Mouse (Mus musculus): ENCODE data around the gene Triap1. TPM values are rescaled to one million over a fixed set of nuclear protein-coding genes. Genes with fewer than 3 reads are reported as not detected.

Triap1 gene
- polyA plus RNA-seq, 1 experiment: 10.7 TPM

DNA sequence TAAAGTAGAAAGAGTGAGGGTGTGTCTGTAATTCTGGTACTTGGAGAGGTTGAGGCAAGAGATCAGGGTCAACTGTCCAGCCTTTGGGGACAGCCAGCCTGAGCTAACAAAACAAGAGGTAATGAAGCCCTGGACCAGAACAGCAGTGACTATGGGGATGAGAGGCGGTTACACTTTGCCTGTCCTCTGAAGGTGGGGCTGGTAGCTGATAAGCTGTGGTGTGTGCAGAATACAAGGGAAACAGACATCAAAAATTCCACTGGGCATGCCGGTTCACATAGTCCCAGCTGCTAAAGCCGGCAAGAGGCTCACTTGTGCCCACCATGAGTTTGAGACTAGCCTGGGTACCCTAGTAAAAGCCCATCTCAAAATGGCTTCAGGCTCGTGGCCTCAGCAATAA is 28.7 kb upstream of the Triap1 start:
- no peak overlapping the region for H3K4me3 ChIP-seq (ENCODE audit: control insufficient read depth, insufficient read depth, low read length)
- no peak for DNase-seq
- WGBS: 86% methylated on average over 4 of the region's 4 CpGs
- TF ChIP-seq CTCF (IDR thresholded peaks at IDR 0.05; ENCODE audit: borderline replicate concordance, control insufficient read depth, extremely low read depth, insufficient read depth, low read length, poor library complexity): no peak
- no peak for TF ChIP-seq POLR2A (IDR thresholded peaks at IDR 0.05; ENCODE audit: control insufficient read depth, extremely low read depth, insufficient read depth, low read length, poor library complexity)
- no peaks in the 10 kb centered on the region for H3K36me3 ChIP-seq (ENCODE audit: control insufficient read depth, insufficient read depth, low read length)
- H3K4me1 ChIP-seq (replicated peaks; ENCODE audit: control insufficient read depth, insufficient read depth, low read length): peaks cover 6% of the 10 kb centered on the region
- no peak overlapping the region for H3K27ac ChIP-seq (ENCODE audit: control insufficient read depth, insufficient read depth, low read length)
- no peaks in the 10 kb centered on the region for H3K27me3 ChIP-seq (ENCODE audit: control insufficient read depth, insufficient read depth, low read length)

DNA sequence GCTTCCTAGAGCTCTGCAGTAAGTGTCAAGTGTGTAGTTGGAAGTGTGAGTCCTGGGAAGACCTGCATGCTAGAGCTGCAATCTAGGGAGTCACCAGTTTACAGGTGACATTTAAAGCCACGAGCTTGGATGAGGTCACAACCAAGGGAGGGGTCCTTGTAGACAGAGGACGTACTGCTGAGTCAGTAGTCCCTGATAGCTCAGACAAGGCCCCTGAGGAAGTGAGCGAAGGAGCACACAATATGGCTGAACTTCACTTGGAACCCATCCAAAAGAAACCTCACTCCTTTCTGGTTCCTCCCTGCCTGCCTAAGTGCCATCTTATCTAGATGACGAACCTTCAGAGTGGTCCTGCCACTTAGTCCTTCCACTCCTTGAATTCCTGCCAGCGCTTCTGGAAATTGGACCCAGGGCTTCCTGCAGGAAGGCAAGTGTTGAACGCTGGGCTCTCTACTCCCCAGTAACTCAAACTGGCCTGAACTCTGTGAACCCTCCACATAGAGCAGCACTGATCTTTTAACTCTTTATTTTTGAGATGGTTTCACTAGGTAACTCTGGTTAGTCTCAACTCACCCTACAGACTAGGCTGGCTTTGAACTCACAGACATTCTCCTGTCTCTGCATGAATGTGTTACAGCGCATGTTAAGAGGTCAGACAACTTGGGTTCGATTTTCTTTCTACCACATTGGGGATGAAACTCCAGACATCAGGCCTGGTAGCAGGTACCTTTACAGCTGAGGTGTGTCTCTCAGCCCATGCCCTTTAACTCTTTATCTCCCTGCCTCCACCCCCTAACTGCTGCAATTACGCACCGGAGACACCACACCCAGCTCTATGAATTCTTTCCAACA is 28.0 kb upstream of the Triap1 start:
- no peak for TF ChIP-seq CTCF (IDR thresholded peaks at IDR 0.05; ENCODE audit: borderline replicate concordance, control insufficient read depth, extremely low read depth, insufficient read depth, low read length, poor library complexity)
- TF ChIP-seq POLR2A (IDR thresholded peaks at IDR 0.05; ENCODE audit: control insufficient read depth, extremely low read depth, insufficient read depth, low read length, poor library complexity): no peak
- DNase-seq: no peak
- WGBS: 67% methylated on average over 10 of the region's 10 CpGs
- H3K4me3 ChIP-seq (ENCODE audit: control insufficient read depth, insufficient read depth, low read length): no peak overlapping the region
- H3K27ac ChIP-seq (ENCODE audit: control insufficient read depth, insufficient read depth, low read length): no peak overlapping the region
- H3K4me1 ChIP-seq (replicated peaks; ENCODE audit: control insufficient read depth, insufficient read depth, low read length): peaks cover 11% of the 10 kb centered on the region
- no peaks in the 10 kb centered on the region for H3K27me3 ChIP-seq (ENCODE audit: control insufficient read depth, insufficient read depth, low read length)
- H3K36me3 ChIP-seq (ENCODE audit: control insufficient read depth, insufficient read depth, low read length): no peaks in the 10 kb centered on the region

DNA sequence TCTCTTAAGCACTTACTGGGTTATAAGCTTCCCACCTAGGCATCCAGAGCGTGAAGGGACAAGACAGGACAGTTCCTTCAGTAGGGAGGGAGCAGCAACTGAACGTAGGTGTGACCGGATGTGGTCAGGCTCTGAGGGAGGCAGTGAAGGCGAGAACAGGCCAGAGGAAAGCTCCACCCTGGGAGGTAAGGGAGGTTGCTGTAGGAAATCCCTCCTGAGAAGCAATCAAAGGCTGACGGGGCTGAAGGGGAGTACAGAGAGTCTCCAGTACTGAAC is 27.4 kb upstream of the Triap1 start:
- WGBS: 65% methylated on average over 5 of the region's 5 CpGs
- Histone ChIP-seq H3K27ac (ENCODE audit: control insufficient read depth, insufficient read depth, low read length) (no peak overlapping the region), H3K36me3 (ENCODE audit: control insufficient read depth, insufficient read depth, low read length) (no peaks in the 10 kb centered on the region), H3K4me1 (replicated peaks; ENCODE audit: control insufficient read depth, insufficient read depth, low read length) (peaks cover 14% of the 10 kb centered on the region), H3K27me3 (ENCODE audit: control insufficient read depth, insufficient read depth, low read length) (no peaks in the 10 kb centered on the region), H3K4me3 (ENCODE audit: control insufficient read depth, insufficient read depth, low read length) (no peak overlapping the region)
- no peak for DNase-seq
- no peak for TF ChIP-seq CTCF (IDR thresholded peaks at IDR 0.05; ENCODE audit: borderline replicate concordance, control insufficient read depth, extremely low read depth, insufficient read depth, low read length, poor library complexity)
- TF ChIP-seq POLR2A (IDR thresholded peaks at IDR 0.05; ENCODE audit: control insufficient read depth, extremely low read depth, insufficient read depth, low read length, poor library complexity): no peak

DNA sequence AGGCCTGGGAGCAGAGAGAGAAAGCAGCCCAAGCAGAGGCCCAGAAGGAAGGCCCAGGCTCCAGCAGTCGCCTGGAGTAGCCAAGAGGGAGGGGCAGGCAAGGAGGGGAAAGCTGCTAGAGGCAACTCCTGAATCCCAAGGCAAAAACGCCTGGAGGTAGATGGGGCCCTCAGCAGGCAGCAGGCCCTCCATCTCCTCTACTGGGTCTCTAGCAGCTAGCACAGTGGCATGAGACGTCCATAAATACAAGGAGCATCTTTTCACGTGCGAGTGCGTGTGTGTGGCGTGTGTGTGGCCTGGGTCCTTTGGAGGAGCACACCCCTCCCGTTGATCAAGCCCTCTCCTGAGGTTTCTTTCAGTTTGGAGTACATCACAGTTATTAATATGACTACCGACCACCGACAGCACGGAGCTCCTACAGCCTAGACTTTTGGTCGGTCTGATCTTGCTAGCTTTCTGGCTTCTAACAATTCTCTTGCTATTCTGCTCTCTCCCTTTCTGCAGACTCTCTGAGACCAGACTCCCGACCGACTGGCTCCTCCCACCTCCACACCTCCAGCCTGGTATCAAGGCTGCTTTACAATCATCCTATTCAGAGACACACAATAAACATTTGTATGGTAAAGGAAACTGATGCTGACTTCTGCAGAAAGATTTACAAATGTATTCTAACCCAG is 23.9 kb upstream of the Triap1 start:
- no peak for TF ChIP-seq POLR2A (IDR thresholded peaks at IDR 0.05; ENCODE audit: control insufficient read depth, extremely low read depth, insufficient read depth, low read length, poor library complexity)
- TF ChIP-seq CTCF (IDR thresholded peaks at IDR 0.05; ENCODE audit: borderline replicate concordance, control insufficient read depth, extremely low read depth, insufficient read depth, low read length, poor library complexity): no peak
- H3K27ac ChIP-seq (ENCODE audit: control insufficient read depth, insufficient read depth, low read length): peak overlapping the region; percentile 63
- no peaks in the 10 kb centered on the region for H3K27me3 ChIP-seq (ENCODE audit: control insufficient read depth, insufficient read depth, low read length)
- no peak for DNase-seq
- H3K36me3 ChIP-seq (ENCODE audit: control insufficient read depth, insufficient read depth, low read length): no peaks in the 10 kb centered on the region
- H3K4me1 ChIP-seq (replicated peaks; ENCODE audit: control insufficient read depth, insufficient read depth, low read length): peaks cover 22% of the 10 kb centered on the region
- WGBS: 63% methylated on average over 14 of the region's 14 CpGs
- no peak overlapping the region for H3K4me3 ChIP-seq (ENCODE audit: control insufficient read depth, insufficient read depth, low read length)

DNA sequence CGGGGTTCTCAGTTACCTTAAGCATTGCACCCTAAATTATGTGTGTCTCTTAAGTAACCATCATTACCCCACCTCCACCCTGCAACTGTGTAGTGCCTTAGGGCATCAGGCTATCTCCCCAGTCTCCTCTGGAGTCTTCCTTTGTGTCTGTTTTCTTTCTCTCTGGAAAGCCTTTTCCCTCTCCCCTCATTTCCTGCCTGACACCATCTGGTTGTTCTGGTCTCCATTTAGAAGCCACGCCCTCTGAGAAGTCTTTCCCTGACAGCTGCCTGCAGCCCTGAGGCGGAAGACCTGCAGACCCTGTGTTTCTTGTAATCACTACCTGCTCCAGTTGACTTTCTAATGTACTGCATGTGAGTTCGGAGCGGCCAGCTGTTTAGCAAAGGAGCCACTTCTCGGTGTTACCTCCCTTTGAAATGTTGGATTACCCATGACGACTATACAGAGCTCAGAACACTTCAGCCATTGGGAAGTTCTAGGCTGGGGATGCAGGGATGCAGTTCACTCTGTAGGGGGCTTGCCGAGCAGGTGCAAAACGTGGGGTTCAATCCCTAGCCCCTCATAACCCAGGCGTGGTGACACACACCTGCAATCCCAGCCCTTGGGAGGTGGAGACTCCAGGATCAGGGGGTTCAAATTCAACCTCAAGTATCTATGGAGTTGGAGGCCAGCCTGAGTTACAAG is 23.2 kb upstream of the Triap1 start:
- no peak overlapping the region for H3K4me3 ChIP-seq (ENCODE audit: control insufficient read depth, insufficient read depth, low read length)

More for the DNA sequence above, 23.2 kb upstream of the Triap1 start:
- Histone ChIP-seq H3K4me1 (replicated peaks; ENCODE audit: control insufficient read depth, insufficient read depth, low read length) (peaks cover 22% of the 10 kb centered on the region), H3K27ac (ENCODE audit: control insufficient read depth, insufficient read depth, low read length) (peak overlapping the region; percentile 79), H3K36me3 (ENCODE audit: control insufficient read depth, insufficient read depth, low read length) (no peaks in the 10 kb centered on the region), H3K27me3 (ENCODE audit: control insufficient read depth, insufficient read depth, low read length) (no peaks in the 10 kb centered on the region)
- peak; percentile 69 for DNase-seq
- 25% methylated on average over 10 of the region's 10 CpGs for WGBS
- TF ChIP-seq CTCF (IDR thresholded peaks at IDR 0.05; ENCODE audit: borderline replicate concordance, control insufficient read depth, extremely low read depth, insufficient read depth, low read length, poor library complexity) (no peak), POLR2A (IDR thresholded peaks at IDR 0.05; ENCODE audit: control insufficient read depth, extremely low read depth, insufficient read depth, low read length, poor library complexity) (no peak)
